In the genomic region with DNA sequence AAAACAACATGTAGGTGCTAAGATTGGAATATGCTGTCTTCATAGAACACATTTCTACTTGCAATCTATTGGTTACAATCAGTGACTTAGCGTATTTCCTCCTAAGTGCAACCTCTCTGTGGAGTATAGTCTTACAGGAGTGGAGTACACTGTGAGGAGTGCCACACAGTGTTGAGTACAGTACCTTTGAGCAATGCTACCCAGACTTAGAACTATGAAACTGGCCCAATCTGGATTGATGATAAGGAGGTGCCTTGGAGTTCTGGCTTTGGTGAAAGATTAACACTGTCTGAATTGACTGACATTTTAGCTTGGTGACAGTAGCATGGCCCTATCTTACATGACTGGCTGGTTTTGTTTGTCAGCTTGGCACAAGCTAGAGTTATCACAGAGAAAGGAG, we compare ENCODE assay signal across 22 mouse cellular contexts.
DNase-seq lines count a peak whose midpoint lies in the region; ATAC-seq and TF ChIP-seq lines count a peak whose summit lies in the region.
"Had no signal": no experiment of that assay in that cellular context is flagged by ENCODE, and none has a peak within 500 bp of the region (broad histone marks: within the 10 kb centered on the region; RNA-seq: fewer than 3 reads in every experiment).

No protein-coding gene starts in this region.

- no peaks in the 10 kb centered on the region for H3K36me3 ChIP-seq in intestine, embryonic 15.5 days
- H3K36me3 ChIP-seq in intestine, embryonic 16.5 days (ENCODE audit: control insufficient read depth, insufficient read depth, low read length): no peaks in the 10 kb centered on the region
- H3K36me3 ChIP-seq in intestine, postnatal 0 days (ENCODE audit: control insufficient read depth, insufficient read depth): no peaks in the 10 kb centered on the region
- H3K36me3 ChIP-seq: G1E had no signal

- H3K4me3 ChIP-seq in intestine, embryonic 15.5 days (replicated peaks): no peak overlapping the region
- H3K4me3 ChIP-seq in intestine, embryonic 16.5 days (ENCODE audit: low read length): no peak overlapping the region
- H3K4me3 ChIP-seq in intestine, postnatal 0 days (ENCODE audit: low read depth, low read length): no peak overlapping the region

- no peaks in the 10 kb centered on the region for H3K4me1 ChIP-seq in intestine, embryonic 15.5 days (replicated peaks)
- no peaks in the 10 kb centered on the region for H3K4me1 ChIP-seq in intestine, embryonic 16.5 days (ENCODE audit: control insufficient read depth, insufficient read depth, low read length)
- H3K4me1 ChIP-seq in intestine, postnatal 0 days (replicated peaks; ENCODE audit: control insufficient read depth, insufficient read depth, low read length): no peaks in the 10 kb centered on the region

- H3K9me3 ChIP-seq in intestine, embryonic 15.5 days: no peaks in the 10 kb centered on the region
- H3K9me3 ChIP-seq in intestine, embryonic 16.5 days (ENCODE audit: control insufficient read depth, low read length): no peaks in the 10 kb centered on the region
- no peaks in the 10 kb centered on the region for H3K9me3 ChIP-seq in intestine, postnatal 0 days (ENCODE audit: control insufficient read depth)
- H3K9me3 ChIP-seq: G1E had no signal

- WGBS in intestine, embryonic 15.5 days: 88% methylated on average over 1 of the region's 1 CpGs
- WGBS in intestine, embryonic 16.5 days: 87% methylated on average over 1 of the region's 1 CpGs
- WGBS in intestine, postnatal 0 days: 82% methylated on average over 1 of the region's 1 CpGs

- H3K27ac ChIP-seq in intestine, embryonic 15.5 days: no peak overlapping the region
- no peak overlapping the region for H3K27ac ChIP-seq in intestine, embryonic 16.5 days (ENCODE audit: low read length)
- no peak overlapping the region for H3K27ac ChIP-seq in intestine, postnatal 0 days (ENCODE audit: low read depth, low read length)

- H3K9ac ChIP-seq in intestine, embryonic 15.5 days: no peak overlapping the region
- H3K9ac ChIP-seq in intestine, embryonic 16.5 days (ENCODE audit: low read depth, low read length): no peak overlapping the region
- no peak overlapping the region for H3K9ac ChIP-seq in intestine, postnatal 0 days (ENCODE audit: low read depth, low read length)

- ATAC-seq in intestine, embryonic 15.5 days: peak; percentile 77
- ATAC-seq in intestine, embryonic 16.5 days: peak; percentile 79
- ATAC-seq in intestine, postnatal 0 days: 0 out of 2 replicates have a peak, but pooled peaks have one; percentile 45
- ATAC-seq: activated CD4-positive, CD25-positive, alpha-beta regulatory T cell, adult 4 months; CD4-positive, CD25-positive, alpha-beta regulatory T cell, adult 4 months; Patski had no signal

- DNase-seq in lung, postnatal 10 days: no peak
- no peak for DNase-seq in left cerebral cortex, adult 8-10 months (ENCODE audit: low spot score in 2 of 2)
- no peak for DNase-seq in Muller cell, postnatal 12 days (ENCODE audit: inconsistent ontology term)
- DNase-seq: adrenal gland, adult 2 months; adrenal gland, adult 8-10 months; adrenal gland, postnatal 10 days; adrenal gland, postnatal 14 days; adrenal gland, postnatal 25 days; adrenal gland, postnatal 36 days; B cell, adult 2 months; cerebellum, adult 11 months; cerebellum, adult 11-12 months; cerebellum, adult 18-20 months; cerebellum, adult 2 months had no signal

- H3K27me3 ChIP-seq in intestine, embryonic 15.5 days (replicated peaks): no peaks in the 10 kb centered on the region
- H3K27me3 ChIP-seq in intestine, embryonic 16.5 days (replicated peaks; ENCODE audit: control insufficient read depth, insufficient read depth, low read length): no peaks in the 10 kb centered on the region
- no peaks in the 10 kb centered on the region for H3K27me3 ChIP-seq in intestine, postnatal 0 days (replicated peaks; ENCODE audit: control insufficient read depth, insufficient read depth, low read length)
- H3K27me3 ChIP-seq: CH12.LX had no signal

- no peak overlapping the region for H3K4me2 ChIP-seq in intestine, embryonic 15.5 days (replicated peaks)
- no peak overlapping the region for H3K4me2 ChIP-seq in intestine, embryonic 16.5 days (ENCODE audit: low read depth, low read length)
- H3K4me2 ChIP-seq in intestine, postnatal 0 days (replicated peaks; ENCODE audit: low read depth): no peak overlapping the region

- TF ChIP-seq CTCF in intestine, postnatal 0 days (IDR thresholded peaks at IDR 0.05; ENCODE audit: low read depth): no peak
